In genomic region chr11:97818003-97818402, GRCm38 (mm10) we compare ENCODE assay signal across 8 mouse cellular contexts. TPM values are rescaled to one million over a fixed set of nuclear protein-coding genes. Genes with fewer than 3 reads are reported as not detected.
DNase-seq lines count a peak whose midpoint lies in the region; ATAC-seq and TF ChIP-seq lines count a peak whose summit lies in the region.
"Had no signal": no experiment of that assay in that cellular context is flagged by ENCODE, and none has a peak within 500 bp of the region (broad histone marks: within the 10 kb centered on the region; RNA-seq: fewer than 3 reads in every experiment).

No protein-coding gene starts in this region.

- no peak overlapping the region for H3K4me2 ChIP-seq in lung, postnatal 0 days (replicated peaks; ENCODE audit: low read depth, low read length)
- H3K4me2 ChIP-seq in forebrain, embryonic 13.5 days, result no peak overlapping the region
- no peak overlapping the region; the same call in 1 of the 2 replicates for H3K4me2 ChIP-seq in limb, embryonic 12.5 days
- peak overlapping the region; percentile 17; the same call in 1 of the 2 replicates for H3K4me2 ChIP-seq in stomach, embryonic 15.5 days

- no peak for TF ChIP-seq EP300 in lung, postnatal 0 days (IDR thresholded peaks at IDR 0.05)

- ATAC-seq in lung, postnatal 0 days, result no peak
- ATAC-seq in forebrain, embryonic 13.5 days, result no peak
- ATAC-seq in limb, embryonic 12.5 days (ENCODE audit: insufficient number of reproducible peaks, insufficient read depth, low FRiP score, low TSS enrichment, low read depth), result no peak
- ATAC-seq in stomach, embryonic 15.5 days (ENCODE audit: insufficient read depth, low FRiP score, low read depth), result no peak
- no peak for ATAC-seq in monocyte, adult 5-6 weeks (replicated peaks; ENCODE audit: insufficient number of reproducible peaks, low FRiP score, low TSS enrichment, poor library complexity, severe bottlenecking)

- H3K27me3 ChIP-seq in lung, postnatal 0 days (replicated peaks; ENCODE audit: insufficient read depth, low read length), result no peaks in the 10 kb centered on the region
- H3K27me3 ChIP-seq in forebrain, embryonic 13.5 days, result no peaks in the 10 kb centered on the region
- no peaks in the 10 kb centered on the region for H3K27me3 ChIP-seq in limb, embryonic 12.5 days
- no peaks in the 10 kb centered on the region for H3K27me3 ChIP-seq in stomach, embryonic 15.5 days (replicated peaks)

- H3K27ac ChIP-seq in lung, postnatal 0 days (ENCODE audit: low read length), result peak overlapping the region; percentile 72; the same call in 1 of the 2 replicates
- peak overlapping the region; percentile 78 for H3K27ac ChIP-seq in forebrain, embryonic 13.5 days
- peak overlapping the region; percentile 87 for H3K27ac ChIP-seq in limb, embryonic 12.5 days
- H3K27ac ChIP-seq in stomach, embryonic 15.5 days, result peak overlapping the region; percentile 65; the same call in 1 of the 2 replicates

- DNase-seq in lung, postnatal 0 days (ENCODE audit: low spot score), result no peak
- DNase-seq in lung, adult 18-20 months, result no peak
- no peak for DNase-seq in left cerebral cortex, postnatal 14 days (ENCODE audit: low spot score in 2 of 2)
- DNase-seq: adrenal gland, adult 8-10 months had no signal

- intact Hi-C loops in left cerebral cortex, postnatal 14 days (cut with DNase I), result no loop called here

- peaks cover 13% of the 10 kb centered on the region for H3K4me1 ChIP-seq in lung, postnatal 0 days (ENCODE audit: insufficient read depth, low read depth, low read length)
- H3K4me1 ChIP-seq in forebrain, embryonic 13.5 days, result peaks cover 52% of the 10 kb centered on the region
- peaks cover 52% of the 10 kb centered on the region for H3K4me1 ChIP-seq in limb, embryonic 12.5 days (replicated peaks)
- peaks cover 62% of the 10 kb centered on the region for H3K4me1 ChIP-seq in stomach, embryonic 15.5 days

- H3K9me3 ChIP-seq in lung, postnatal 0 days (ENCODE audit: low read length), result no peaks in the 10 kb centered on the region
- no peaks in the 10 kb centered on the region for H3K9me3 ChIP-seq in forebrain, embryonic 13.5 days (replicated peaks)
- H3K9me3 ChIP-seq in limb, embryonic 12.5 days, result no peaks in the 10 kb centered on the region
- H3K9me3 ChIP-seq in stomach, embryonic 15.5 days, result no peaks in the 10 kb centered on the region

- TF ChIP-seq CTCF in lung, postnatal 0 days (IDR thresholded peaks at IDR 0.05), result no peak

- no peak overlapping the region for H3K4me3 ChIP-seq in lung, postnatal 0 days (ENCODE audit: low read depth, low read length)
- no peak overlapping the region for H3K4me3 ChIP-seq in forebrain, embryonic 13.5 days
- no peak overlapping the region for H3K4me3 ChIP-seq in limb, embryonic 12.5 days (replicated peaks)
- H3K4me3 ChIP-seq in stomach, embryonic 15.5 days (replicated peaks), result no peak overlapping the region

- no peak overlapping the region for H3K9ac ChIP-seq in lung, postnatal 0 days (replicated peaks; ENCODE audit: low read depth)
- H3K9ac ChIP-seq in forebrain, embryonic 13.5 days, result peak overlapping the region; percentile 55; the same call in 1 of the 2 replicates
- 0 out of 2 replicates have a peak overlapping the region, but pooled peaks have one; percentile 19 for H3K9ac ChIP-seq in limb, embryonic 12.5 days (replicated peaks)
- H3K9ac ChIP-seq in stomach, embryonic 15.5 days, result no peak overlapping the region

- WGBS in lung, postnatal 0 days, result 57% methylated on average over 6 of the region's 6 CpGs
- 15% methylated on average over 6 of the region's 6 CpGs for WGBS in forebrain, embryonic 13.5 days
- WGBS in limb, embryonic 12.5 days, result 38% methylated on average over 6 of the region's 6 CpGs
- 53% methylated on average over 6 of the region's 6 CpGs for WGBS in stomach, embryonic 15.5 days

- H3K36me3 ChIP-seq in lung, postnatal 0 days (ENCODE audit: insufficient read depth, low read length), result 0 out of 2 replicates have a peak, but pooled peaks cover 2% of the 10 kb centered on the region
- H3K36me3 ChIP-seq in forebrain, embryonic 13.5 days (ENCODE audit: poor library complexity, severe bottlenecking), result peaks cover 63% of the 10 kb centered on the region
- peaks cover 97% of the 10 kb centered on the region for H3K36me3 ChIP-seq in limb, embryonic 12.5 days
- peaks cover 30% of the 10 kb centered on the region for H3K36me3 ChIP-seq in stomach, embryonic 15.5 days

RNA-seq across cellular contexts. Expression of gene Lasp1, which starts 19.2 kb away (rescaled TPM):
- polyA plus RNA-seq in lung, postnatal 0 days (2015; fragmentation: Nextera tagmentation; extraction: Ambion mirVana), result 96.4 and 107 TPM in 2 replicates
- 95.3 and 109 TPM in 2 replicates for polyA plus RNA-seq in forebrain, embryonic 13.5 days (2015; fragmentation: Nextera tagmentation; extraction: Ambion mirVana)
- 110 and 120 TPM in 2 replicates for polyA plus RNA-seq in limb, embryonic 12.5 days (2016; fragmentation: Nextera tagmentation; extraction: Ambion mirVana)
- polyA plus RNA-seq in stomach, embryonic 15.5 days (2015; fragmentation: Nextera tagmentation; extraction: Ambion mirVana), result 112 and 122 TPM in 2 replicates
- 100 to 1,000 TPM; 189 to 204 TPM for total RNA-seq in left cerebral cortex, postnatal 14 days (2021)
- 199 to 392 TPM (median 246 TPM) in 3 replicates for total RNA-seq in monocyte, adult 5-6 weeks (2017)

RNA-seq across cellular contexts. Expression of gene B230217C12Rik, which starts 22.6 kb away (rescaled TPM):
- 1.3 and 1.5 TPM in 2 replicates for polyA plus RNA-seq in lung, postnatal 0 days (2015; fragmentation: Nextera tagmentation; extraction: Ambion mirVana)
- polyA plus RNA-seq in forebrain, embryonic 13.5 days (2015; fragmentation: Nextera tagmentation; extraction: Ambion mirVana), result 17.4 and 18.7 TPM in 2 replicates
- polyA plus RNA-seq in limb, embryonic 12.5 days (2016; fragmentation: Nextera tagmentation; extraction: Ambion mirVana), result 11.8 and 13.2 TPM in 2 replicates
- polyA plus RNA-seq in stomach, embryonic 15.5 days (2015; fragmentation: Nextera tagmentation; extraction: Ambion mirVana), result 4.0 and 5.7 TPM in 2 replicates
- 10 to 100 TPM; 48.5 to 52.8 TPM for total RNA-seq in left cerebral cortex, postnatal 14 days (2021)
- 0.96 to 3.0 TPM in 2 of 3 replicates, not detected in the other for total RNA-seq in monocyte, adult 5-6 weeks (2017)

RNA-seq across cellular contexts. Expression of gene Rpl23, which starts 35.8 kb away (rescaled TPM):
- polyA plus RNA-seq in lung, postnatal 0 days (2015; fragmentation: Nextera tagmentation; extraction: Ambion mirVana), result 464 and 478 TPM in 2 replicates
- 386 and 461 TPM in 2 replicates for polyA plus RNA-seq in forebrain, embryonic 13.5 days (2015; fragmentation: Nextera tagmentation; extraction: Ambion mirVana)
- 513 and 518 TPM in 2 replicates for polyA plus RNA-seq in limb, embryonic 12.5 days (2016; fragmentation: Nextera tagmentation; extraction: Ambion mirVana)
- polyA plus RNA-seq in stomach, embryonic 15.5 days (2015; fragmentation: Nextera tagmentation; extraction: Ambion mirVana), result 502 and 526 TPM in 2 replicates
- 100 to 1,000 TPM; 342 to 343 TPM for total RNA-seq in left cerebral cortex, postnatal 14 days (2021)
- total RNA-seq in monocyte, adult 5-6 weeks (2017), result 1,225 to 1,795 TPM (median 1,736 TPM) in 3 replicates

RNA-seq across cellular contexts. Expression of gene 1700001P01Rik, which starts 42.3 kb away (rescaled TPM):
- not detected in 2 replicates for polyA plus RNA-seq in lung, postnatal 0 days (2015; fragmentation: Nextera tagmentation; extraction: Ambion mirVana)
- polyA plus RNA-seq in forebrain, embryonic 13.5 days (2015; fragmentation: Nextera tagmentation; extraction: Ambion mirVana), result 0.62 and 0.76 TPM in 2 replicates
- 0.37 TPM in 1 of 2 replicates, not detected in the other for polyA plus RNA-seq in limb, embryonic 12.5 days (2016; fragmentation: Nextera tagmentation; extraction: Ambion mirVana)
- polyA plus RNA-seq in stomach, embryonic 15.5 days (2015; fragmentation: Nextera tagmentation; extraction: Ambion mirVana), result 0.37 and 0.60 TPM in 2 replicates
- total RNA-seq in left cerebral cortex, postnatal 14 days (2021), result 1 to 10 TPM in 1 of 2 experiments, not detected in 1; 1.0 TPM
- not detected in 3 replicates for total RNA-seq in monocyte, adult 5-6 weeks (2017)

RNA-seq across cellular contexts. Expression of gene Cwc25, which starts 51.6 kb away (rescaled TPM):
- 12.7 and 13.2 TPM in 2 replicates for polyA plus RNA-seq in lung, postnatal 0 days (2015; fragmentation: Nextera tagmentation; extraction: Ambion mirVana)
- 18.0 and 20.1 TPM in 2 replicates for polyA plus RNA-seq in forebrain, embryonic 13.5 days (2015; fragmentation: Nextera tagmentation; extraction: Ambion mirVana)
- 24.6 and 25.6 TPM in 2 replicates for polyA plus RNA-seq in limb, embryonic 12.5 days (2016; fragmentation: Nextera tagmentation; extraction: Ambion mirVana)
- 14.8 and 16.8 TPM in 2 replicates for polyA plus RNA-seq in stomach, embryonic 15.5 days (2015; fragmentation: Nextera tagmentation; extraction: Ambion mirVana)
- 10 to 100 TPM; 20.3 to 21.3 TPM for total RNA-seq in left cerebral cortex, postnatal 14 days (2021)
- 42.0 to 49.3 TPM (median 43.5 TPM) in 3 replicates for total RNA-seq in monocyte, adult 5-6 weeks (2017)

Comparison
In these comparisons a context has a peak if more than half of its experiments do, and no peak if none do; other contexts are left out.
1. H3K9ac ChIP-seq: peak in forebrain, embryonic 13.5 days (single experiment) and limb, embryonic 12.5 days (single experiment); none in lung, postnatal 0 days (single experiment) and stomach, embryonic 15.5 days (single experiment).
2. Peak in every context shown above with its lines, with median percentiles within 50 percentile points of each other: H3K27ac ChIP-seq.